Mouse (Mus musculus): ENCODE measurements around the gene Apol7a. TPM values are rescaled to one million over a fixed set of nuclear protein-coding genes. Genes with fewer than 3 reads are reported as not detected.
"Not testable (repeated sequence)": the region's sequence is repeated elsewhere in the genome, so short reads cannot be mapped to it uniquely, and the experiment has no call there.

Apol7a gene
- polyA plus RNA-seq, 1 experiment from 2014 or later = 0.11 TPM

- not testable (repeated sequence) for H3K36me3 ChIP-seq (ENCODE audit: control insufficient read depth, insufficient read depth, low read length); ATAC-seq (ENCODE audit: insufficient number of reproducible peaks, insufficient read depth, low FRiP score, low read depth); H3K4me3 ChIP-seq (ENCODE audit: control insufficient read depth in 1 of 2, insufficient read depth in 1 of 2, low read depth in 1 of 2, low read length in 2 of 2); H3K27me3 ChIP-seq (ENCODE audit: control insufficient read depth, insufficient read depth, low read length); H3K9me3 ChIP-seq (ENCODE audit: control insufficient read depth, low read length); H3K9ac ChIP-seq (ENCODE audit: low read length); H3K27ac ChIP-seq (replicated peaks in 1 of 2; ENCODE audit: control insufficient read depth in 1 of 2, insufficient read depth in 1 of 2, low read depth in 2 of 2, low read length in 2 of 2); H3K4me1 ChIP-seq (ENCODE audit: control insufficient read depth in 2 of 2, insufficient read depth in 2 of 2, low read length in 2 of 2); H3K4me2 ChIP-seq (ENCODE audit: low read length)
- 23% methylated on average over 2 of the region's 10 CpGs for WGBS
These were observed 17.9 kb upstream of the Apol7a start for GRCm38 (mm10) chr15:77416655-77417333.

- ATAC-seq (ENCODE audit: insufficient number of reproducible peaks, insufficient read depth, low FRiP score, low read depth); H3K36me3 ChIP-seq (ENCODE audit: control insufficient read depth, insufficient read depth, low read length); H3K9ac ChIP-seq (ENCODE audit: low read length); H3K4me3 ChIP-seq (ENCODE audit: control insufficient read depth in 1 of 2, insufficient read depth in 1 of 2, low read depth in 1 of 2, low read length in 2 of 2); H3K4me1 ChIP-seq (ENCODE audit: control insufficient read depth in 2 of 2, insufficient read depth in 2 of 2, low read length in 2 of 2); H3K4me2 ChIP-seq (ENCODE audit: low read length); H3K9me3 ChIP-seq (ENCODE audit: control insufficient read depth, low read length); H3K27me3 ChIP-seq (ENCODE audit: control insufficient read depth, insufficient read depth, low read length); H3K27ac ChIP-seq (replicated peaks in 1 of 2; ENCODE audit: control insufficient read depth in 1 of 2, insufficient read depth in 1 of 2, low read depth in 2 of 2, low read length in 2 of 2): not testable (repeated sequence)
- 38% methylated on average over 2 of the region's 2 CpGs for WGBS
These were observed 16.7 kb upstream of the Apol7a start for GRCm38 (mm10) chr15:77415653-77416052.

- not testable (repeated sequence) for H3K4me2 ChIP-seq (ENCODE audit: low read length); H3K27ac ChIP-seq (replicated peaks in 1 of 2; ENCODE audit: control insufficient read depth in 1 of 2, insufficient read depth in 1 of 2, low read depth in 2 of 2, low read length in 2 of 2); ATAC-seq (ENCODE audit: insufficient number of reproducible peaks, insufficient read depth, low FRiP score, low read depth); H3K4me3 ChIP-seq (ENCODE audit: control insufficient read depth in 1 of 2, insufficient read depth in 1 of 2, low read depth in 1 of 2, low read length in 2 of 2); H3K4me1 ChIP-seq (ENCODE audit: control insufficient read depth in 2 of 2, insufficient read depth in 2 of 2, low read length in 2 of 2); H3K27me3 ChIP-seq (ENCODE audit: control insufficient read depth, insufficient read depth, low read length); H3K9me3 ChIP-seq (ENCODE audit: control insufficient read depth, low read length); H3K9ac ChIP-seq (ENCODE audit: low read length); H3K36me3 ChIP-seq (ENCODE audit: control insufficient read depth, insufficient read depth, low read length)
- 24% methylated on average over 4 of the region's 4 CpGs for WGBS
These were observed 13.8 kb upstream of the Apol7a start for GRCm38 (mm10) chr15:77412695-77413094.

- not testable (repeated sequence) for H3K9me3 ChIP-seq (ENCODE audit: control insufficient read depth, low read length); H3K27ac ChIP-seq (replicated peaks in 1 of 2; ENCODE audit: control insufficient read depth in 1 of 2, insufficient read depth in 1 of 2, low read depth in 2 of 2, low read length in 2 of 2); H3K27me3 ChIP-seq (ENCODE audit: control insufficient read depth, insufficient read depth, low read length); H3K9ac ChIP-seq (ENCODE audit: low read length); H3K4me3 ChIP-seq (ENCODE audit: control insufficient read depth in 1 of 2, insufficient read depth in 1 of 2, low read depth in 1 of 2, low read length in 2 of 2); H3K4me2 ChIP-seq (ENCODE audit: low read length); H3K36me3 ChIP-seq (ENCODE audit: control insufficient read depth, insufficient read depth, low read length); ATAC-seq (ENCODE audit: insufficient number of reproducible peaks, insufficient read depth, low FRiP score, low read depth); H3K4me1 ChIP-seq (ENCODE audit: control insufficient read depth in 2 of 2, insufficient read depth in 2 of 2, low read length in 2 of 2)
- 88% methylated on average over 1 of the region's 4 CpGs for WGBS
These were observed 12.1 kb upstream of the Apol7a start, which contains the start of gene Apol9a for GRCm38 (mm10) chr15:77411035-77411434. TSS of gene Apol9a (minus strand) at chr15:77411135.

- not testable (repeated sequence) for H3K4me1 ChIP-seq (ENCODE audit: control insufficient read depth in 2 of 2, insufficient read depth in 2 of 2, low read length in 2 of 2); H3K27ac ChIP-seq (replicated peaks in 1 of 2; ENCODE audit: control insufficient read depth in 1 of 2, insufficient read depth in 1 of 2, low read depth in 2 of 2, low read length in 2 of 2); H3K4me2 ChIP-seq (ENCODE audit: low read length); H3K36me3 ChIP-seq (ENCODE audit: control insufficient read depth, insufficient read depth, low read length); H3K27me3 ChIP-seq (ENCODE audit: control insufficient read depth, insufficient read depth, low read length); H3K9me3 ChIP-seq (ENCODE audit: control insufficient read depth, low read length); ATAC-seq (ENCODE audit: insufficient number of reproducible peaks, insufficient read depth, low FRiP score, low read depth); H3K9ac ChIP-seq (ENCODE audit: low read length); H3K4me3 ChIP-seq (ENCODE audit: control insufficient read depth in 1 of 2, insufficient read depth in 1 of 2, low read depth in 1 of 2, low read length in 2 of 2)
- 31% methylated on average over 10 of the region's 10 CpGs for WGBS
These were observed 7.5 kb upstream of the Apol7a start for GRCm38 (mm10) chr15:77406370-77406769.

GRCm38 (mm10) chr15:77397450-77398132 is 1.3 kb downstream of the Apol7a start:
- not testable (repeated sequence) for H3K9ac ChIP-seq (ENCODE audit: low read length); H3K36me3 ChIP-seq (ENCODE audit: control insufficient read depth, insufficient read depth, low read length); H3K4me1 ChIP-seq (ENCODE audit: control insufficient read depth in 2 of 2, insufficient read depth in 2 of 2, low read length in 2 of 2); H3K27me3 ChIP-seq (ENCODE audit: control insufficient read depth, insufficient read depth, low read length); H3K9me3 ChIP-seq (ENCODE audit: control insufficient read depth, low read length); H3K4me3 ChIP-seq (ENCODE audit: control insufficient read depth in 1 of 2, insufficient read depth in 1 of 2, low read depth in 1 of 2, low read length in 2 of 2)
- Histone ChIP-seq H3K4me2 (ENCODE audit: low read length) (peak overlapping the region; percentile 11), H3K27ac (replicated peaks in 1 of 2; ENCODE audit: control insufficient read depth in 1 of 2, insufficient read depth in 1 of 2, low read depth in 2 of 2, low read length in 2 of 2) (peak overlapping the region; percentile 41 to 59)
- peak; percentile 76 for ATAC-seq (ENCODE audit: insufficient number of reproducible peaks, insufficient read depth, low FRiP score, low read depth)
- 21% methylated on average over 11 of the region's 11 CpGs for WGBS

- H3K27me3 ChIP-seq (ENCODE audit: control insufficient read depth, insufficient read depth, low read length); H3K9ac ChIP-seq (ENCODE audit: low read length); H3K4me2 ChIP-seq (ENCODE audit: low read length); H3K4me3 ChIP-seq (ENCODE audit: control insufficient read depth in 1 of 2, insufficient read depth in 1 of 2, low read depth in 1 of 2, low read length in 2 of 2); H3K36me3 ChIP-seq (ENCODE audit: control insufficient read depth, insufficient read depth, low read length); ATAC-seq (ENCODE audit: insufficient number of reproducible peaks, insufficient read depth, low FRiP score, low read depth); H3K4me1 ChIP-seq (ENCODE audit: control insufficient read depth in 2 of 2, insufficient read depth in 2 of 2, low read length in 2 of 2); H3K27ac ChIP-seq (replicated peaks in 1 of 2; ENCODE audit: control insufficient read depth in 1 of 2, insufficient read depth in 1 of 2, low read depth in 2 of 2, low read length in 2 of 2); H3K9me3 ChIP-seq (ENCODE audit: control insufficient read depth, low read length): not testable (repeated sequence)
- 47% methylated on average over 3 of the region's 3 CpGs for WGBS
These were observed 5.1 kb downstream of the Apol7a start for GRCm38 (mm10) chr15:77393832-77394231.
